In genomic region chr11:20656711-20657057, GRCm38 (mm10) we compare ENCODE assay signal across 8 mouse cellular contexts.
A peak's percentile ranks its signal among the peaks of the same experiment; 100 is the strongest.
DNase-seq lines count a peak whose midpoint lies in the region; ATAC-seq lines count a peak whose summit lies in the region.

No protein-coding gene starts in this region.

- DNase-seq in lung, postnatal 25 days (ENCODE audit: low spot score), result no peak
- peak; percentile 57 for DNase-seq in neural tube, embryonic 11.5 days (ENCODE audit: low spot score)
- DNase-seq in spleen, adult 18-20 months, result no peak
- no peak for DNase-seq in thymus, postnatal 25 days
- DNase-seq in right cerebral cortex, postnatal 36 days (ENCODE audit: low spot score in 2 of 2), result no peak

- peak overlapping the region; percentile 8; the same call in 1 of the 2 replicates for H3K4me3 ChIP-seq in lung, embryonic 16.5 days (ENCODE audit: low read length)
- H3K4me3 ChIP-seq in intestine, embryonic 16.5 days (ENCODE audit: low read length), result peak overlapping the region; percentile 23
- H3K4me3 ChIP-seq in neural tube, embryonic 11.5 days (ENCODE audit: low read depth, low read length), result no peak overlapping the region

- peaks cover 35% of the 10 kb centered on the region for H3K4me1 ChIP-seq in lung, embryonic 16.5 days (replicated peaks; ENCODE audit: control insufficient read depth, insufficient read depth, low read length)
- H3K4me1 ChIP-seq in intestine, embryonic 16.5 days (ENCODE audit: control insufficient read depth, insufficient read depth, low read length), result peaks cover 14% of the 10 kb centered on the region
- peaks cover 26% of the 10 kb centered on the region for H3K4me1 ChIP-seq in neural tube, embryonic 11.5 days (ENCODE audit: control insufficient read depth, insufficient read depth, low read length)

- H3K27ac ChIP-seq in lung, embryonic 16.5 days (ENCODE audit: low read length), result peak overlapping the region; percentile 86
- peak overlapping the region; percentile 44 for H3K27ac ChIP-seq in intestine, embryonic 16.5 days (ENCODE audit: low read length)
- peak overlapping the region; percentile 89 for H3K27ac ChIP-seq in neural tube, embryonic 11.5 days (ENCODE audit: low read depth, low read length)

- H3K4me2 ChIP-seq in lung, embryonic 16.5 days (ENCODE audit: low read depth, low read length), result peak overlapping the region; percentile 34
- H3K4me2 ChIP-seq in intestine, embryonic 16.5 days (ENCODE audit: low read depth, low read length), result peak overlapping the region; percentile 32
- peak overlapping the region; percentile 36 for H3K4me2 ChIP-seq in neural tube, embryonic 11.5 days (ENCODE audit: low read depth)

- H3K9me3 ChIP-seq in lung, embryonic 16.5 days (ENCODE audit: control insufficient read depth, low read length), result no peaks in the 10 kb centered on the region
- H3K9me3 ChIP-seq in intestine, embryonic 16.5 days (ENCODE audit: control insufficient read depth, low read length), result no peaks in the 10 kb centered on the region
- no peaks in the 10 kb centered on the region for H3K9me3 ChIP-seq in neural tube, embryonic 11.5 days (ENCODE audit: control insufficient read depth, low read length)

- no peaks in the 10 kb centered on the region for H3K27me3 ChIP-seq in lung, embryonic 16.5 days (ENCODE audit: control insufficient read depth, insufficient read depth, low read depth, low read length)
- no peaks in the 10 kb centered on the region for H3K27me3 ChIP-seq in intestine, embryonic 16.5 days (replicated peaks; ENCODE audit: control insufficient read depth, insufficient read depth, low read length)
- H3K27me3 ChIP-seq in neural tube, embryonic 11.5 days (ENCODE audit: control insufficient read depth, insufficient read depth, low read length), result no peaks in the 10 kb centered on the region

- 0 out of 2 replicates have a peak, but pooled peaks have one; percentile 5 for ATAC-seq in lung, embryonic 16.5 days (ENCODE audit: low read depth)
- ATAC-seq in erythroblast, adult 5-6 weeks (replicated peaks; ENCODE audit: low FRiP score, poor library complexity, severe bottlenecking), result 0 out of 2 replicates have a peak, but pooled peaks have one; percentile 9
- 0 out of 2 replicates have a peak, but pooled peaks have one; percentile 28 for ATAC-seq in intestine, embryonic 16.5 days
- peak; percentile 21; the same call in 1 of the 2 replicates for ATAC-seq in neural tube, embryonic 11.5 days (ENCODE audit: insufficient read depth, low FRiP score, low TSS enrichment)

- H3K36me3 ChIP-seq in lung, embryonic 16.5 days (ENCODE audit: control insufficient read depth, insufficient read depth, low read length), result no peaks in the 10 kb centered on the region
- no peaks in the 10 kb centered on the region for H3K36me3 ChIP-seq in intestine, embryonic 16.5 days (ENCODE audit: control insufficient read depth, insufficient read depth, low read length)
- no peaks in the 10 kb centered on the region for H3K36me3 ChIP-seq in neural tube, embryonic 11.5 days (ENCODE audit: control insufficient read depth, insufficient read depth, low read length)

- H3K9ac ChIP-seq in lung, embryonic 16.5 days (ENCODE audit: low read length), result peak overlapping the region; percentile 21; the same call in 1 of the 2 replicates
- H3K9ac ChIP-seq in intestine, embryonic 16.5 days (ENCODE audit: low read depth, low read length), result peak overlapping the region; percentile 47
- peak overlapping the region; percentile 49 for H3K9ac ChIP-seq in neural tube, embryonic 11.5 days (ENCODE audit: low read length)

- WGBS in lung, embryonic 16.5 days, result 25% methylated on average over 10 of the region's 10 CpGs
- 34% methylated on average over 10 of the region's 10 CpGs for WGBS in intestine, embryonic 16.5 days
- 30% methylated on average over 10 of the region's 10 CpGs for WGBS in neural tube, embryonic 11.5 days
